Mouse (Mus musculus) limb, embryonic 13.5 days (tissue): ENCODE measurements at regions not wholly inside any gene's neighbourhood (a gene's known extent, or its start where the extent isn't known, plus 50 kb on each side); places are given as distances from the start of the nearest gene placed in this dataset.
A peak's percentile ranks its signal among the peaks of the same experiment; 100 is the strongest.

Experiments
- ATAC-seq: fragments of 200-750 bp; cut with Nextera tagmentation; 2 replicates; pipeline ENCODE4 v1.8.0; 2017; ENCODE audit warnings: low read depth, moderate number of reproducible peaks, moderate TSS enrichment; ENCODE audit not compliant: low FRiP score
- H3K27ac ChIP-seq: fragments of 300-500 bp; sonication (generic); 2 replicates; pipeline ENCODE4 v1.5.1; 2015; ENCODE audit warnings: inconsistent platforms, mild to moderate bottlenecking, moderate library complexity
- H3K27me3 ChIP-seq: fragments of 300-500 bp; sonication (generic); 2 replicates; pipeline ENCODE4 v1.6.1; 2015; ENCODE audit warnings: mild to moderate bottlenecking, inconsistent platforms
- H3K36me3 ChIP-seq: fragments of 300-500 bp; sonication (generic); 2 replicates; pipeline ENCODE4 v1.6.1; 2015; ENCODE audit warnings: inconsistent platforms, mild to moderate bottlenecking, moderate library complexity
- H3K4me1 ChIP-seq: fragments of 300-500 bp; sonication (generic); 2 replicates; pipeline ENCODE4 v1.6.1; 2015; ENCODE audit warnings: inconsistent platforms
- H3K4me2 ChIP-seq: fragments of 300-500 bp; sonication (generic); replicated peaks from 2 replicates; pipeline ENCODE4 v1.6.1; 2015; ENCODE audit warnings: inconsistent platforms, mild to moderate bottlenecking, moderate library complexity
- H3K4me3 ChIP-seq: fragments of 300-500 bp; sonication (generic); 2 replicates; pipeline ENCODE4 v1.5.1; 2015; ENCODE audit warnings: moderate library complexity, mild to moderate bottlenecking, inconsistent platforms
- H3K9ac ChIP-seq: fragments of 300-500 bp; sonication (generic); 2 replicates; pipeline ENCODE4 v1.6.1; 2015; ENCODE audit warnings: mild to moderate bottlenecking, inconsistent platforms
- H3K9me3 ChIP-seq: fragments of 300-500 bp; sonication (generic); 2 replicates; pipeline ENCODE4 v1.6.1; 2016; ENCODE audit warnings: inconsistent platforms
- WGBS: fragments of 180-500 bp; shearing (Covaris S2); methylation state at CpG from one replicate; pipeline ENCODE4 v1.1.7; 2015; 5-methylcytosine and 5-hydroxymethylcytosine counted together

GRCm38 (mm10) chr14:94541995-94542394 lies 651.5 kb upstream of the Pcdh9 start:
- H3K27me3 ChIP-seq: no peaks in the 10 kb centered on the region
- 81% methylated on average over 8 of the region's 8 CpGs for WGBS

GRCm38 (mm10) chr14:94525648-94526047 lies 635.2 kb upstream of the Pcdh9 start:
- no peaks in the 10 kb centered on the region for H3K27me3 ChIP-seq
- no peak overlapping the region for H3K4me2 ChIP-seq
- WGBS: 86% methylated on average over 1 of the region's 1 CpGs
- peaks cover 5% of the 10 kb centered on the region; the same call in 1 of the 2 replicates for H3K9me3 ChIP-seq
- no peak overlapping the region for H3K9ac ChIP-seq
- H3K27ac ChIP-seq: no peak overlapping the region
- ATAC-seq: no peak
- no peaks in the 10 kb centered on the region for H3K4me1 ChIP-seq
- H3K4me3 ChIP-seq: no peak overlapping the region
- no peaks in the 10 kb centered on the region for H3K36me3 ChIP-seq

More at GRCm38 (mm10) chr14:94541995-94542394, 651.5 kb upstream of the Pcdh9 start:
- no peak overlapping the region for H3K4me3 ChIP-seq
- H3K27ac ChIP-seq: no peak overlapping the region
- no peak for ATAC-seq
- H3K9me3 ChIP-seq: no peaks in the 10 kb centered on the region
- no peaks in the 10 kb centered on the region for H3K4me1 ChIP-seq
- no peak overlapping the region for H3K9ac ChIP-seq
- no peak overlapping the region for H3K4me2 ChIP-seq
- no peaks in the 10 kb centered on the region for H3K36me3 ChIP-seq

GRCm38 (mm10) chr14:94525238-94525637 lies 634.8 kb upstream of the Pcdh9 start:
- Histone ChIP-seq H3K9ac (no peak overlapping the region), H3K36me3 (no peaks in the 10 kb centered on the region)
- no peak for ATAC-seq

GRCm38 (mm10) chr14:94522007-94522406 lies 631.5 kb upstream of the Pcdh9 start:
- Histone ChIP-seq H3K27ac (no peak overlapping the region), H3K9me3 (no peaks in the 10 kb centered on the region)
- peak; percentile 28; the same call in 1 of the 2 replicates for ATAC-seq

More at GRCm38 (mm10) chr14:94525238-94525637, 634.8 kb upstream of the Pcdh9 start:
- Histone ChIP-seq H3K4me3 (no peak overlapping the region), H3K9me3 (peaks cover 5% of the 10 kb centered on the region; the same call in 1 of the 2 replicates), H3K4me2 (no peak overlapping the region), H3K27ac (no peak overlapping the region), H3K27me3 (no peaks in the 10 kb centered on the region), H3K4me1 (no peaks in the 10 kb centered on the region)

DNA sequence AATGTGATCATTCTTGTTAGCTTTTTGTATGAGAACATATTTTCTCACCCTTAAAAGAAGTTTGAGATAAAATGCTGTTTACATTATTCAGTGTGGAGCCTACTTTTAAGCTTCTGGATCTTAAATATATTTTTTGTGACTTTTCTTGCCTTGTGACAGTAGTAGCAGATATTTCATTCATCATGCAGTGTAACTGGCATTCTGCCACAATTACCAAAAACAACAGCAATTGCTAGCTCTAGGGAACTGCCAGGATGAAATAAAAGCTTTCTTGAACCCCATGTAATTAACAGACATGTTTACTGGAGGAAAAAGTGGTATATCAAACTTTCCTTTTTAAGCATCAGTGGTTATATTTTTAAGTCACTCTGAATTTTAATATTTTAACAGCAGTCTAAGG lies 600.9 kb upstream of the Pcdh9 start:
- H3K4me1 ChIP-seq: no peaks in the 10 kb centered on the region
- no peak overlapping the region for H3K4me3 ChIP-seq
- H3K9me3 ChIP-seq: no peaks in the 10 kb centered on the region
- H3K36me3 ChIP-seq: no peaks in the 10 kb centered on the region
- no peak overlapping the region for H3K4me2 ChIP-seq
- H3K27me3 ChIP-seq: no peaks in the 10 kb centered on the region
- H3K9ac ChIP-seq: no peak overlapping the region
- no peak overlapping the region for H3K27ac ChIP-seq
- no peak for ATAC-seq

More at GRCm38 (mm10) chr14:94522007-94522406, 631.5 kb upstream of the Pcdh9 start:
- Histone ChIP-seq H3K27me3 (no peaks in the 10 kb centered on the region), H3K9ac (no peak overlapping the region), H3K4me2 (no peak overlapping the region), H3K4me3 (no peak overlapping the region), H3K36me3 (no peaks in the 10 kb centered on the region), H3K4me1 (no peaks in the 10 kb centered on the region)
- WGBS: 41% methylated on average over 2 of the region's 2 CpGs

- no peak for ATAC-seq
- H3K4me1 ChIP-seq: no peaks in the 10 kb centered on the region
- WGBS: 90% methylated on average over 3 of the region's 3 CpGs
These were observed 585.4 kb upstream of the Pcdh9 start for GRCm38 (mm10) chr14:94475887-94476286.

DNA sequence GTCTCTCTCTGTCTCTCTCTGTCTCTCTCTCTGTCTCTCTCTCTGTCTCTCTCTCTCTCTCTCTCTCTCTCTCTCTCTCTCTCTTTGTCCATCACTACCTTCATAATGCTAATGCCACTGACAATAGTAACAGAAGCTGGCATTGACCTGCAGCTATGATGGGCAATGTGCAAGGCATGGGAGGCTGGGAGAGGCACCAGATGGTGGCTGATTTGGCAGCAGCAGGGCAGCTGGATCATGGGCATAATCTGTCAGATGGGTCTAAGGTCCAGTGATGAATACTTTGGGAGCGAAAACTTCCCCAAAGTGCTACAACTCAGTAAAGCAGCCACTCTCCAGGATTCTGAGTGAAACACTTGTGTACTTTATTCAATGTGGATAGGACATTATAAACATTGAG lies 582.7 kb upstream of the Pcdh9 start:
- ATAC-seq: no peak
- Histone ChIP-seq H3K27me3 (no peaks in the 10 kb centered on the region), H3K36me3 (no peaks in the 10 kb centered on the region), H3K4me2 (no peak overlapping the region), H3K4me1 (no peaks in the 10 kb centered on the region), H3K9me3 (no peaks in the 10 kb centered on the region), H3K27ac (no peak overlapping the region), H3K4me3 (no peak overlapping the region), H3K9ac (no peak overlapping the region)
- 97% methylated on average over 1 of the region's 1 CpGs for WGBS

More at GRCm38 (mm10) chr14:94475887-94476286, 585.4 kb upstream of the Pcdh9 start:
- Histone ChIP-seq H3K27ac (no peak overlapping the region), H3K9ac (no peak overlapping the region), H3K4me3 (no peak overlapping the region), H3K36me3 (no peaks in the 10 kb centered on the region), H3K27me3 (no peaks in the 10 kb centered on the region), H3K4me2 (no peak overlapping the region), H3K9me3 (no peaks in the 10 kb centered on the region)

GRCm38 (mm10) chr14:94445952-94446351 lies 555.5 kb upstream of the Pcdh9 start:
- 82% methylated on average over 1 of the region's 1 CpGs for WGBS
- Histone ChIP-seq H3K36me3 (no peaks in the 10 kb centered on the region), H3K27ac (no peak overlapping the region), H3K4me1 (no peaks in the 10 kb centered on the region), H3K27me3 (no peaks in the 10 kb centered on the region), H3K9me3 (no peaks in the 10 kb centered on the region), H3K4me3 (no peak overlapping the region), H3K9ac (no peak overlapping the region), H3K4me2 (no peak overlapping the region)
- no peak for ATAC-seq

- 0 out of 2 replicates have a peak, but pooled peaks cover 5% of the 10 kb centered on the region for H3K4me1 ChIP-seq
- no peaks in the 10 kb centered on the region for H3K27me3 ChIP-seq
- no peaks in the 10 kb centered on the region for H3K36me3 ChIP-seq
- H3K4me3 ChIP-seq: no peak overlapping the region
- H3K9ac ChIP-seq: no peak overlapping the region
- WGBS: 25% methylated on average over 7 of the region's 7 CpGs
- no peak overlapping the region for H3K27ac ChIP-seq
- H3K4me2 ChIP-seq: no peak overlapping the region
- ATAC-seq: peak; percentile 66; the same call in 1 of the 2 replicates
- H3K9me3 ChIP-seq: no peaks in the 10 kb centered on the region
These were observed 543.0 kb upstream of the Pcdh9 start for GRCm38 (mm10) chr14:94433343-94433958.

DNA sequence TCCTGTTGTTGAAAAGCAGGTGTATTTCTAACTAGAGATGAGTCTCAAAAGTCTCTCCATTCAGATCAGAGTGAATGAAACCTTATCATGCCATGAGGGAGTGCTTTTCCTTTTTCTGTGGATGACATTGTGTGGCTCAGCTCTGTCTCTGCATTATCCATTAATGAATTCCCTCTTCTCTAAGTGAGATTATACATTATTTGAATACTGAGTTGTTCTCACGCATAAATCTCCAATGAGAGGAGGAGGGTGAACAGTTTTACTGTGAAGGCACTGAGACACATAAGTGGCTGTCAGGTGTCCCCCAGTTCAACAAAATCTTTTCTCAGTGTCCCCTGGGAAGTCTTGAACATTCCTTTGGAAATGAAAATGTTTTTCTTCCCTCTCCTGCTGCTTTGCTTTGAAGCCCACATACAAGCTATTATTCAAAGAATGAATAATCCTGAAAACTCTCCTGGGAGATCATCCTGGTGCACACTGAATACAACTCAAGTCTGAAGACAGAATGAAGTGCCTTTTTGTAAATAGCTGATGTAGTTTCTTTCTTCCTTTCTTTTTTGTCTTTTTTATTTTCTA lies 537.2 kb upstream of the Pcdh9 start:
- no peak overlapping the region for H3K4me2 ChIP-seq
- H3K9ac ChIP-seq: no peak overlapping the region
- no peak overlapping the region for H3K4me3 ChIP-seq
- no peaks in the 10 kb centered on the region for H3K36me3 ChIP-seq
- WGBS: 84% methylated on average over 1 of the region's 1 CpGs
- H3K27me3 ChIP-seq: no peaks in the 10 kb centered on the region
- H3K4me1 ChIP-seq: no peaks in the 10 kb centered on the region
- H3K9me3 ChIP-seq: no peaks in the 10 kb centered on the region
- no peak overlapping the region for H3K27ac ChIP-seq
- ATAC-seq: no peak
